Mouse (Mus musculus) lung, embryonic 14.5 days (tissue): ENCODE measurements around the gene Mrps23. TPM values are rescaled to one million over a fixed set of nuclear protein-coding genes. Genes with fewer than 3 reads are reported as not detected.

Experiments
- ATAC-seq: fragments of 200-750 bp; cut with Nextera tagmentation; 2 replicates; pipeline ENCODE4 v1.8.0; 2017; ENCODE audit warnings: mild to moderate bottlenecking, moderate TSS enrichment, moderate library complexity; ENCODE audit not compliant: insufficient read depth
- DNase-seq: peaks from one replicate; pipeline ENCODE4 v3.0.0-alpha.2; 2015
- H3K27ac ChIP-seq: fragments of 300-500 bp; sonication (generic); 2 replicates; pipeline ENCODE4 v1.5.1; 2014; ENCODE audit warnings: low read depth, mild to moderate bottlenecking, moderate library complexity
- H3K27me3 ChIP-seq: fragments of 300-500 bp; sonication (generic); 2 replicates; pipeline ENCODE4 v1.6.1; 2014; ENCODE audit warnings: low read length, control low read depth; ENCODE audit not compliant: insufficient read depth
- H3K36me3 ChIP-seq: fragments of 300-500 bp; sonication (generic); 2 replicates; pipeline ENCODE4 v1.6.1; 2014; ENCODE audit warnings: control low read depth; ENCODE audit not compliant: insufficient read depth
- H3K4me1 ChIP-seq: fragments of 300-500 bp; sonication (generic); 2 replicates; pipeline ENCODE4 v1.6.1; 2014; ENCODE audit warnings: antibody characterized with exemption, control low read depth; ENCODE audit not compliant: insufficient read depth
- H3K4me2 ChIP-seq: fragments of 300-500 bp; sonication (generic); 2 replicates; pipeline ENCODE4 v1.6.1; 2014; ENCODE audit warnings: mild to moderate bottlenecking
- H3K4me3 ChIP-seq: fragments of 300-500 bp; sonication (generic); 2 replicates; pipeline ENCODE4 v1.5.1; 2014; ENCODE audit warnings: low read depth, low read length
- H3K9ac ChIP-seq: fragments of 300-500 bp; sonication (generic); 2 replicates; pipeline ENCODE4 v1.6.1; 2014
- H3K9me3 ChIP-seq: fragments of 300-500 bp; sonication (generic); 2 replicates; pipeline ENCODE4 v1.6.1; 2016; ENCODE audit warnings: low read depth, low read length, control low read depth
- CTCF ChIP-seq: IDR thresholded peaks from 2 replicates; pipeline ENCODE4 v1.5.1; 2016; ENCODE audit warnings: antibody characterized with exemption, low read depth
- WGBS: fragments of 180-500 bp; shearing (Covaris S2); extraction: QIAGEN DNeasy Blood & Tissue Kit; methylation state at CpG from one replicate; pipeline ENCODE4 v1.1.7; 2014; 5-methylcytosine and 5-hydroxymethylcytosine counted together
- polyA plus RNA-seq: library from polyadenylated mRNA; unstranded; fragments of >200 nt; fragmentation: Nextera tagmentation; extraction: Ambion mirVana; gene quantifications from 2 replicates; pipeline ENCODE4 v1.2.1, GENCODE M21; 2014

Mrps23 gene
- polyA plus RNA-seq, 1 experiment from 2014 or later: 55.1 TPM

DNA sequence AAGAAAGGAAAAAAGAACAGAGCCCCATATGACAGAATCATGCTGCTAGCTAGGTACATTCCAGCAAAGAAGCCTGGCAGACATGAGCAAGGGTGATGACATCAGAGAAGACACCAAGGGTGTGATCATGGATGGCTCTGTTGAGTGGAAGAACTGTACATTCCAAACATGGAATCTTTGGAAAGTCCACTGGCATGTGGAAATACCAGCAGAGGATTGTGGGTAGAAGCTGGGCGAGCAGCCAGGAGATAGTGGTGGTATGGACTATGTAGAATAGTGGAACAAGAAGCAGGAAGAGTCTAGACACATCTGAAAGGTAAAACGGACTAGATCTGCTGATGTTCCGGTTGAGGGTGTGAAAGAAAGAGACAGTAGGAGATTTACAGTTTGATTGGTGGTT is 46.4 kb downstream of the Mrps23 start:
- no peaks in the 10 kb centered on the region; the same call in 1 of the 2 replicates for H3K4me1 ChIP-seq

DNA sequence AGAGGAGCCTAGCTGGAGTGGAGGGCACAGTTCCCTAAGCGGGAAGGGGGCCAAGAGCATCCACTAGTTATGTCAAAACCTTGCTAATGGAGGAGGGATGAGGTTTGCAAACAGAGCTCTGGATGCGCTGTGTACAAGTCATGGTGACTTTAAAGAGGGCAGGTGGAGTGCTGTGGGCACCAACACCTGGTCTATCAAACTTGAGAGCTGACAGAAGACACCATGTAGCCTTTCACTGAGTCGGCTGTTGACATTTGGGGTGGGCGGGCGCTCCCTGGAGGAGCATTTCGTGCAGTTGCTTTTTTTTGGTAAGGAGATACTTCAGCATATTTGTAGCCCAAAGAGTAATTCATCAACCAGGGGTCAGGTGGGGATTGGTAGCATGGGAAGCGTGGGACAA is 47.1 kb downstream of the Mrps23 start:
- H3K4me2 ChIP-seq: no peak overlapping the region
- H3K9me3 ChIP-seq: no peaks in the 10 kb centered on the region
- no peak for ATAC-seq
- no peak overlapping the region for H3K4me3 ChIP-seq
- 64% methylated on average over 7 of the region's 7 CpGs for WGBS
- DNase-seq: no peak
- H3K27ac ChIP-seq: no peak overlapping the region
- no peak for TF ChIP-seq CTCF
- H3K27me3 ChIP-seq: no peaks in the 10 kb centered on the region
- H3K9ac ChIP-seq: no peak overlapping the region
- H3K36me3 ChIP-seq: no peaks in the 10 kb centered on the region
- no peaks in the 10 kb centered on the region; the same call in 1 of the 2 replicates for H3K4me1 ChIP-seq

More for the DNA sequence above, 46.4 kb downstream of the Mrps23 start:
- WGBS: 66% methylated on average over 3 of the region's 3 CpGs
- Histone ChIP-seq H3K4me2 (no peak overlapping the region), H3K27ac (no peak overlapping the region), H3K27me3 (no peaks in the 10 kb centered on the region), H3K9me3 (no peaks in the 10 kb centered on the region), H3K4me3 (no peak overlapping the region), H3K36me3 (no peaks in the 10 kb centered on the region), H3K9ac (no peak overlapping the region)
- 0 out of 2 replicates have a peak, but pooled peaks have one; percentile 28 for ATAC-seq
- DNase-seq: peak; percentile 70
- no peak for TF ChIP-seq CTCF

DNA sequence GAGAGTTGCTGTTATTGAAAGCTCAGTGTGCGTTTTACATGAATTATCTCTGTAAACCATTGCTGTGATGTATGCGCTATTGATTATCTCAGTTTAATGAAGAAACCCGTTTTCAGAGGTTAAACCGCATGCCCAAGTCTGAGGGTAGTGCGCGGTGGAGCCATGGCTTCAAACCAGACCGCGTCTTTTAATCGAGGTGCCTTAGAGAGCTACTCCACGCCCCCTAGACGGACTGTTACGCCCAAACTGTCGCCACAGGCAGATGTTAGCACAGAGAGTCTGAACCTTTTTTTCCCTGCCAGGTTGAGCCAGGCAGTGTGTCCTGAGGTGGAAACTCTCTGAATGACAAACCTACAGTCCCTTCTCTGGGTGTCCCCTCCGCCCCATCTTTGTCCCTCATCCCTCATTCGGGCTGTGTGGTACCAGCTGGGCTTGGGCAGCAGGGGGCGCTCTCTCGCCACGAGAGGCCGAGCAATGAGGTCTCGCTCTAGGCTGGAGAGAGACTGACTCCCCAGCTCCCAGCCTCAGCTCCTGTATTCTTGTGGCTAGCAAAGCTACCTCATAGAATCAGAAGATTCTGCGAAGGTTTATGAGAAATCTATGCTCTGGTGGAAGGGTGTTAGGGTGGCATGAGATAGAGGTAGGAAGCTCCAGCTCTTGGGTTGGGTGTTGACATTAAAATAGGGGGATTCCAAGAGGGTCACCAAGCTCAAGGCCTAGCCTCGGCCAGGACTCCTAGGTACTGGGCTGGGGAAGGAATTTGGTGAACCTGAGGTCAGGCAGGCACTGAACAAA is 48.0 kb downstream of the Mrps23 start:
- Histone ChIP-seq H3K4me1 (no peaks in the 10 kb centered on the region; the same call in 1 of the 2 replicates), H3K9me3 (no peaks in the 10 kb centered on the region), H3K9ac (no peak overlapping the region), H3K4me3 (no peak overlapping the region; the same call in 1 of the 2 replicates), H3K4me2 (peak overlapping the region; percentile 53), H3K27ac (no peak overlapping the region), H3K27me3 (no peaks in the 10 kb centered on the region), H3K36me3 (no peaks in the 10 kb centered on the region)
- peak; percentile 90 for ATAC-seq
- peak; percentile 93 for DNase-seq
- WGBS: 13% methylated on average over 22 of the region's 22 CpGs
- TF ChIP-seq CTCF: peak; percentile 99

DNA sequence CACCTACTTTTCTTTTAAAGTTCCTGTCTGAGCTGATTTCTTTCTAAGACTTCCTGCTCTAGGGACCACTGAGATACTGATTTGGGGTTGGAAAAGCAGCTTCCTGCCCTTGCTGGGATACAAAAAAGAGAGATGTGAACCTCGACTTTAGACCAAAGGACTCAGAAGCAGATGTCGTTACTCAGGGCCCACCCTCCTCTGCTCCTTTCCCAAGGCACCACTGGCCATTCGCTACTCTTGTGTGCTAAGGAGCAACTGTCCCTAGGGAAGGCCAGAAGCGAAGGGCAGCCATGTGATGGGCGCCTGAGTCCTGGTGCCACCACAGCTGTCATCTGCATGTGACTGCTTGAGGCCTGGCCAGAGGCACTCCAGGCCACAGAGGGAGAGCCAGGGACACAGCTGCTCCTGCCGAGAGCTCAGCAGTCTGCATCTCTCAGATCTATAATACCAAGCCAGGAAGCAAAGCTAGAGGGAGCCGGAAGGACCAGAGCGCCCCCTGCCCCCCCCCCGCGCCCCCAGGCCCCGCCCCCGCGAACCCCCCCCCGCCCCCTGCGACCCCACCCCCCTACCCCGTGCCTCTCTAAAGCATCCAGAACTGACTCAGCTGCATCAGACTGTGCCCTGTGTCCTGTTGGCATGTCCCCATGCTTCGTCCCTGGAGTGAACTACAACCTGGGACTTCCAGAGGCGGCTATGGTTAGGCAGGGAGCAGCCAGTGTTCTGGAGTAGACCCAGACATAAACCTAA is 48.8 kb downstream of the Mrps23 start:
- H3K27ac ChIP-seq: no peak overlapping the region
- no peaks in the 10 kb centered on the region for H3K27me3 ChIP-seq
- ATAC-seq: 0 out of 2 replicates have a peak, but pooled peaks have one; percentile 26

DNA sequence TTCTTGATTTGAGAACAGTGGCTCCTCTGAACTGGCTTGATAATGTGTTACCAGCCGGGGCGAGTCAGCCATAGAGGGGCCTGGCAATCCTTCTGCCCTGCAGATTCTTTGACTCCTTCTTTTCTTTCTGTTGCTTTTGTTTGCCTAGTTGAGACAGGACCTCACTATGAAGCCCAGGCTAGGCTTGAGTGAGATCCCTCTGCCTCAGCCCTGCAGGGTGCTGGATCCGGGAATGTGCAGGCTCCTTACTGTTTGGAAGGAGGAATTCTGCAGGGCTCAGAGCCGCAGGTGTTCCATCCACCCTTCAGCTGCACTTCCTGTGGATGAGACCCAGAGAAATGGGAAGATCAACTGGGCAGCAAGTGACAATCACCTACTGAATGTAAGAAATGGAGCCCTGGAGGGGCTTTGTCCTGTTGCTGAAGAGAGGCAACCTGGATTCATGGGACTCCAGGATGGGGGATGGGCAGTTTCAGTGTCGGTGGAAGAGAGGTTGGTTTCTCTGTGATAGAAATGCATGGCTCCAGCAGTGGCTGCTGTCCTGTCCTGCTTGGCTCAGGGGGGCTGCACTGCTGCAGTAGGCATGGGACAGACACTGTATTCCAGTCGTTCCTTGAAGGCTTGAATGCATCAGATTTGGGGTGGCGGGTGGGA is 49.5 kb downstream of the Mrps23 start:
- no peaks in the 10 kb centered on the region for H3K9me3 ChIP-seq
- no peak for DNase-seq
- no peak overlapping the region for H3K9ac ChIP-seq
- no peak for ATAC-seq
- no peaks in the 10 kb centered on the region; the same call in 1 of the 2 replicates for H3K4me1 ChIP-seq
- no peaks in the 10 kb centered on the region for H3K27me3 ChIP-seq
- no peaks in the 10 kb centered on the region for H3K36me3 ChIP-seq
- WGBS: 50% methylated on average over 7 of the region's 7 CpGs
- no peak overlapping the region for H3K4me2 ChIP-seq
- no peak for TF ChIP-seq CTCF
- no peak overlapping the region for H3K4me3 ChIP-seq
- no peak overlapping the region for H3K27ac ChIP-seq

More for the DNA sequence above, 48.8 kb downstream of the Mrps23 start:
- H3K9ac ChIP-seq: no peak overlapping the region
- no peaks in the 10 kb centered on the region for H3K36me3 ChIP-seq
- no peak for TF ChIP-seq CTCF
- WGBS: 21% methylated on average over 14 of the region's 18 CpGs
- no peaks in the 10 kb centered on the region for H3K9me3 ChIP-seq
- H3K4me3 ChIP-seq: no peak overlapping the region
- 0 out of 2 replicates have a peak overlapping the region, but pooled peaks have one; percentile 15 for H3K4me2 ChIP-seq
- no peaks in the 10 kb centered on the region; the same call in 1 of the 2 replicates for H3K4me1 ChIP-seq
- peak; percentile 23 for DNase-seq

DNA sequence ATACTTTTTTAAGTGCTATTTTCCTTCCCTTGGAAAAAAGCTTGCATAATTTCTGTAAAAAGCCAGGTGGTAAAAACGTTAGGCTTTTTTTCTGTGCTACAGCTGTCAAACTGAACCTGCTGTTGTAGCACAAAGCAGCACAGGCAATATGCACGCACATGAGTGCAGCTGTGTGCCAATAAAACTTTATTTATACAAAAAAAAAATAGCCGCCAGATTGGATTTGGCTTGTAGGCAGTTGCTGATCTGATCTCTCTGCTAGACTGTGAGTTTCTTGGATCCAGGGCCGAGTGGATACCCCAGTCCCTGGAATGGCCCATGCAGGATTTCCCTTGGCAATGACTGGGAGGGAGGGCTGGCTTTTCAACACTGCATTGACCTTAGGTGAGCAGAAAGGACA is 53.5 kb downstream of the Mrps23 start:
- Histone ChIP-seq H3K4me2 (no peak overlapping the region), H3K4me1 (no peaks in the 10 kb centered on the region; the same call in 1 of the 2 replicates), H3K27ac (no peak overlapping the region), H3K27me3 (no peaks in the 10 kb centered on the region), H3K36me3 (no peaks in the 10 kb centered on the region), H3K4me3 (no peak overlapping the region), H3K9me3 (no peaks in the 10 kb centered on the region), H3K9ac (no peak overlapping the region)
- DNase-seq (no peak), ATAC-seq (no peak)
- 74% methylated on average over 4 of the region's 4 CpGs for WGBS
- no peak for TF ChIP-seq CTCF
